Mouse (Mus musculus): ENCODE results near the gene H2-M5. TPM values are rescaled to one million over a fixed set of nuclear protein-coding genes. Genes with fewer than 3 reads are reported as not detected.
A peak's percentile ranks its signal among the peaks of the same experiment; 100 is the strongest.

Gene H2-M5
- total RNA-seq, 1 experiment from 2014 or later = not detected

- ATAC-seq (replicated peaks; ENCODE audit: low read depth, poor library complexity, severe bottlenecking) = peak; percentile 93
Measured at GRCm38 (mm10) chr17:36950981-36951947, 38.1 kb downstream of the H2-M5 start, which contains the start of gene Ppp1r11. Gene Ppp1r11, minus strand, starts transcription at chr17:36951741.

- no peak for ATAC-seq (replicated peaks; ENCODE audit: low read depth, poor library complexity, severe bottlenecking)
Measured at GRCm38 (mm10) chr17:36949265-36949664, 40.1 kb downstream of the H2-M5 start.

- no peak for ATAC-seq (replicated peaks; ENCODE audit: low read depth, poor library complexity, severe bottlenecking)
Measured at GRCm38 (mm10) chr17:36948286-36948685, 41.1 kb downstream of the H2-M5 start.

- peak; percentile 12 for ATAC-seq (replicated peaks; ENCODE audit: low read depth, poor library complexity, severe bottlenecking)
Measured at GRCm38 (mm10) chr17:36947051-36947819, 42.1 kb downstream of the H2-M5 start.

- peak; percentile 20; the same call in 1 of the 2 replicates for ATAC-seq (replicated peaks; ENCODE audit: low read depth, poor library complexity, severe bottlenecking)
Measured at GRCm38 (mm10) chr17:36944121-36944775, 45.1 kb downstream of the H2-M5 start.

- ATAC-seq (replicated peaks; ENCODE audit: low read depth, poor library complexity, severe bottlenecking) = no peak
Measured at GRCm38 (mm10) chr17:36943691-36944090, 45.6 kb downstream of the H2-M5 start.

GRCm38 (mm10) chr17:36942791-36943471, 46.4 kb downstream of the H2-M5 start, which contains the start of gene Rnf39:
Gene Rnf39, plus strand, starts transcription at chr17:36942918.
- peak; percentile 24 for ATAC-seq (replicated peaks; ENCODE audit: low read depth, poor library complexity, severe bottlenecking)

- peak; percentile 36 for ATAC-seq (replicated peaks; ENCODE audit: low read depth, poor library complexity, severe bottlenecking)
Measured at GRCm38 (mm10) chr17:36942391-36942790, 46.9 kb downstream of the H2-M5 start.

- no peak for ATAC-seq (replicated peaks; ENCODE audit: low read depth, poor library complexity, severe bottlenecking)
Measured at GRCm38 (mm10) chr17:36938056-36938455, 51.3 kb downstream of the H2-M5 start.

Other genes starting within 250 kb of the H2-M5 start
- gene H2-M10.5, start 216.6 kb downstream of the H2-M5 start, total RNA-seq (2017) = not detected in 2 replicates
- not detected in 2 replicates for gene H2-M10.6, start 177.4 kb downstream of the H2-M5 start, total RNA-seq (2017)
- gene Trim26, start 152.4 kb downstream of the H2-M5 start, total RNA-seq (2017) = 10.8 and 18.0 TPM in 2 replicates
- 0.18 TPM in 1 of 2 replicates, not detected in the other for gene Trim15, start 122.3 kb downstream of the H2-M5 start, total RNA-seq (2017)
- gene Trim10, start 120.0 kb downstream of the H2-M5 start, total RNA-seq (2017) = 4.3 and 8.9 TPM in 2 replicates
- not detected in 2 replicates for gene Trim40, start 99.4 kb downstream of the H2-M5 start, total RNA-seq (2017)
- not detected in 2 replicates for gene Trim31, start 91.4 kb downstream of the H2-M5 start, total RNA-seq (2017)
- 0.05 TPM in 1 of 2 replicates, not detected in the other for gene Rnf39, start 46.6 kb downstream of the H2-M5 start, total RNA-seq (2017)
- gene Ppp1r11, start 37.8 kb downstream of the H2-M5 start, total RNA-seq (2017) = 41.4 and 79.0 TPM in 2 replicates
- 35.6 and 37.3 TPM in 2 replicates for gene Znrd1, start 31.0 kb downstream of the H2-M5 start, total RNA-seq (2017)
- 7.8 and 9.0 TPM in 2 replicates for gene Znrd1as, start 30.9 kb downstream of the H2-M5 start, total RNA-seq (2017)
- not detected in 2 replicates for gene 2410137M14Rik, start 8.3 kb downstream of the H2-M5 start, total RNA-seq (2017)
- gene Zfp57, start 11.6 kb upstream of the H2-M5 start, total RNA-seq (2017) = 1.1 and 2.9 TPM in 2 replicates
- gene Mog, start 33.9 kb upstream of the H2-M5 start, total RNA-seq (2017) = not detected in 2 replicates
- gene Gabbr1, start 56.4 kb upstream of the H2-M5 start, total RNA-seq (2017) = 1.3 and 3.5 TPM in 2 replicates
- not detected in 2 replicates for gene Olfr90, start 99.0 kb upstream of the H2-M5 start, total RNA-seq (2017)
- gene Olfr91, start 108.7 kb upstream of the H2-M5 start, total RNA-seq (2017) = not detected in 2 replicates
- not detected in 2 replicates for gene Olfr92, start 130.6 kb upstream of the H2-M5 start, total RNA-seq (2017)
- gene Olfr93, start 172.0 kb upstream of the H2-M5 start, total RNA-seq (2017) = not detected in 2 replicates
- 0.24 TPM in 1 of 2 replicates, not detected in the other for gene Ubd, start 204.4 kb upstream of the H2-M5 start, total RNA-seq (2017)
- gene Olfr94, start 211.5 kb upstream of the H2-M5 start, total RNA-seq (2017) = not detected in 2 replicates
- not detected in 2 replicates for gene Olfr95, start 223.6 kb upstream of the H2-M5 start, total RNA-seq (2017)
- not detected in 2 replicates for gene Olfr96, start 230.6 kb upstream of the H2-M5 start, total RNA-seq (2017)
- gene Olfr97, start 247.8 kb upstream of the H2-M5 start, total RNA-seq (2017) = not detected in 2 replicates